Mouse (Mus musculus): ENCODE data around the gene Rcc1l.

GRCm38 (mm10) chr5:134186059-134186458 lies 9.5 kb upstream of the Rcc1l start:
- TF ChIP-seq POLR2A (IDR thresholded peaks at IDR 0.05; ENCODE audit: insufficient read depth, low read length) (no peak), CTCF (IDR thresholded peaks at IDR 0.05; ENCODE audit: low read depth, low read length) (no peak), EP300 (IDR thresholded peaks at IDR 0.05; ENCODE audit: insufficient read depth, low read depth, low read length) (no peak)

Measured in ES-Bruce4 (cell line).